Mouse (Mus musculus) layer of hippocampus, adult 8-10 months (tissue): ENCODE measurements around the gene Shisa8. TPM values are rescaled to one million over a fixed set of nuclear protein-coding genes. Genes with fewer than 3 reads are reported as not detected.

Experiments
- DNase-seq, 2 experiments: peaks; one replicate each; pipeline ENCODE4 v3.0.0; 2022; ENCODE audit warnings: low spot score in 2 of 2
- total RNA-seq, 4 experiments: library from RNA; stranded (reverse); gene quantifications; 2 replicates each; pipeline ENCODE4 v1.2.4; 2022

Gene Shisa8
- total RNA-seq, 4 experiments from 2014 or later = 1.6 to 3.5 (median 2.0) TPM

DNA sequence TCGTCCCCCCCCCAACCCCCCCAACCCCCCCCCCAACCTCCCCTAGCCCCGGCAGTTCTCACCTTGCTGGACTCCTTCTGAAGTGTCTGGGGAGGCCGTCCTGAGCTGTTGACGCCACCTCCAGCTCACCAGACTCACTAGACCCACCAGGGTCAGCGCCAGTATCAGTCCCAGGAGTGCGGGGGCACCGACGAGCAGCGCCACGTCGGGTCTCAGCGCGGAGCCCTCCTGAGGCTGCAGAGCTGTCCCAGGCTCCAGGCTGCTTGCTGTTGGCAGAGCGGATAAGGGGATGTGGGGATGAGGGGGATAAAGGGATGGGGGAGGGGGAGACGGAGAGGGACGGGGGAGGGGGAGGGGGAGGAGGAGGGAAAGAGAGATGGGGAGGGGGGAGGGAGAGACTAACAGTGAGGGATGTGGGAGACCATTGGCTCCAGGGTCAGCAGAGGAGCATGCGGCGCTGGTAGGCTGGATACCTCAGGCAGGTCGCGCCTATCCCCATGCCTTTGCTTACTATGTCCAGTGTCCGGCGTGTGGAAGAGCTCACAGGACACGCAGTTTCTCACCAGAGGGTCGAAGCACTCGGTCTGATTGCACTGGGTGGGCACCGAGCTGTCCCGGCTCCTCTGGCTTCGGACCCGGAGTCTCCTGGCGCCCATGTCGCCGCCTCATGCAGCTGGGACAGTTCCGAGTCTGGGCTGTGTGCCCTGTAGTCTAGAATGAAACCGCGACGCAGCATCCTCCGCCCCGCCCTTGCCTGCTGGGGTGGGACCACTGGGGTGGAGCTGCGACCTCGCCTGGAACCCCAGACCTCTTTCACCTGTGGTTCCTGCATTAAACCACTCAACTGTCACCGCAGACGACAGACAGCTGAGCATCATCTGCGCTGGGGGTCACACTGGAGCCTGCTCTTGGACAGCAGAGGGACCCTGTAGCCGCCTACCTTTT lies 11.3 kb upstream of the Shisa8 start, which contains the start of gene Tnfrsf13c:
Gene Tnfrsf13c, minus strand, starts transcription at position 713 of the 945 bp plus-strand sequence.
- DNase-seq = no peak

DNA sequence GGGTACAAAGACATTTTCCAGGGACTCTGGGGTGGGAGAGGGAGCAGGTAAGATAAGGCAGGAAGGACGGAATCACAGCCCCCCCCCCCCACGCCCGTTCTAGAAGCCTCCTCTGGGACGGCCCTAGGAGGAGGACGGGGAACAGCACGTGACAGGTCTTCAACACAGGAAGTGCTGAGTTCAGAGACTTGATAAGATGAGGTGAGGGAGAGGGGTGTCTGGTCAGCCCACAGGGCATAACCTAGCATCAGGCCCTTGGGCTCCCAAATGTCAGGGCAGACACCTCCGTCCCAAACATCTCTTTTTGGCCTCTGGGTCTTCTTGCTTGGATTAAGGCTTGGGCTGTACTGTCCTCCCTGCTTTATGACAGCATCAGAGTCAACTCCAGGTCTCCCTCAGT lies 10.6 kb upstream of the Shisa8 start:
- no peak for DNase-seq

DNA sequence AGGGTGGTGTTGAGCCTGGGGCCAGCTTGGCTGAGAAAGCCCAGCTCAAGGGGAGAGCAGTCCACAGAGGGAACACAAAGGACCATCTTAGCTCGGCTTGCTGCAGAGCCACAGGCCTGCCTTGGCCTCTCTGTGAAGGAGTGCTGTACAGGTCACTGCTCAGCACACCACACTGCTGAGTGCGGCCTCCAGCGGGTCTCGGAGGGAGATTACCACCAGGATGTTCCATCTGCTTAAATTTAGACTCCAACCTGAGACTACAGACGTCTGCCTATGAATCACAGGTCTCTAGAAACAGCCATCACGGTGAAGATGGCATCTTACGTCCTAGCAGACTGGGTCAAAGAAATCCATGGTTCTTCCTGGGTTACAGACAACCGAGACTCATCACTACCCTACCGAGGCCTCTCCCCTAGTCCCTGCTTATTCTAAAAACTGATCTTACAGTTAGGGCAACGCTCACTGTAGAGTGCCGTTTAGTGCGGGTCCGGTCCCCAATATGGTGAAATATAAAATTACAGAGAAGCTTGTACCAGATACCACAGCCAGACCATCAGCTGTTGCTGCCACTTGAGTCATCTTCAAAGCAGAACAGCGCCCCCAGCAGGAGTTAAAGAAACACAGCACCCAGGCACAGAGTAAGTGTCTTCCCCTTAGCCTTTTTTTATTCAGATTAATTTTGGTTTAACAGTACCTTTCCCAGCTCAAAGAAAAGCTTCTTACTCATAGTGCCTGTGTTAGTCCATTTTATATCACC lies 8.7 kb upstream of the Shisa8 start:
- no peak for DNase-seq

DNA sequence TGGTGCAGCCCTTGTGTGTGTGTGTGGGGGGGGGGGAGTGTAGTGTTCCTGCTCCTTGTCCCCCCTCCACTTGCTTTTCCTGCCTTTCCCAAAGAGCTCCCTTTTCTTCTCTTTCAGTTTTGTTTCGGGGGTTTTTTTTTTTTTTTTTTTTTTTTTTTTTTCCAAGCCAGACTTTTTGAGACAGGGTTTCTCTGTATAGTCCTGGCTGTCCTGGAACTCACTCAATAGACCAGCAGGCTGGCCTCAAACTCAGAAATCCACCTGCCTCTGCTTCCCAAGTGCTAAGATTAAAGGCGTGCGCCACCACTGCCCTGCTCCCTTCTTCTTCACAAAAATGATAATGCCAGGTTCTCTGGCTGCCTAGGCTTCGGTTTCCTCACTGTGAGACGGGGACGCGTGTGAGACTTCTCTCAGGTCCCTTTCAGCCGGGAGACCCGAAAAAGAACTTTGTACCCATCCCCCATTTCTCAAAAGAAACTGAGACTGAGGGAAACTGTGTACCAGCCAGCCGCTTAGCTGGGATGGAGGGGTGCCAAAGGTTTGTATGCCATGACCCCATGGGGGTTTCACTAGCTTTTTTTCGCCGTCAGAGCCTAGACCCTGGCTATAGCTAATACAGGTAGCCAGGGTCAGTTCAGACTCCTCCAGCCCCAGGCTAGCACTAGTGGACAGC lies 7.5 kb upstream of the Shisa8 start:
- DNase-seq = no peak

DNA sequence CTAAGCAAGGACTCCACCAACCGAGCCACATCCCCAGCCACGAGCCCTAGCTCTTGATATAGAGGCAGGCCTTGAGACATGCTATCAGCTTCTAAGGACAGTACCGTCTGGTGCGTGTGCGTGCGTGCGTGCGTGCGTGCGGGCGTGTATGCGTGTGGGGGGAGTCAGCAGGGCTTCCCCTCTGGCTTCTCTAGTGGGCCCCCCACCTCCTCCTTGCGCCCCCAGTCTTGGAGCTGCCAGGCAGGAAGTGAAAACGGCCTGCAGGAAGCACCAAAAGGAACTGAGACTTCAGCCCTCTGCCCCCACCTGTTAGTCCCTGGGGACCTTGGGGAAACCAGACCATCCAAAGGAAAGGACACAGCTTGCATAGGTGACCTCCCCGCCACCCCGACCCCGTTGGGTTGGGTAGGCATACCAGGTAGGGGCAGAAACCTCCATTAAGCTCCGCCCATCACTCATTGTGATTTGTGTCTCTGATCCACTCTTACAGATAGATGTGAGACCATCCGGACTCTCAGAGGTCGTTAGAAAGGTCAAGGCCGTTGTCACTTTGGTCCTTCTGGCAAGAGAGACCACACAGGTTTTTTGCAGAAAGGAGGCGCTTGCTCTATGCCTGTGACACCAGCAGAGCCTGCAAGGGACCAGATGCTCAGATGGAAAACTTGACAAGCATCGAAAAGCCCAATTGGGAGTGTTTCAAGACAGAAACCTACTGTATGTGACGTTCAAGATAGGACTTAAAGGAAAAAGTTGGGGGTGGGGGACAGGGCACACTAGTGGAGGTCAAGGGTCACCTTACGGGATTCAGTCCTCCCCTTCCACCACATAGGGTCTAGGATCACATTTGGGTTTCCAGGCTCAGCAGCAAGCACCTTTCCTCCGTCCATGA lies 6.4 kb upstream of the Shisa8 start:
- no peak for DNase-seq

DNA sequence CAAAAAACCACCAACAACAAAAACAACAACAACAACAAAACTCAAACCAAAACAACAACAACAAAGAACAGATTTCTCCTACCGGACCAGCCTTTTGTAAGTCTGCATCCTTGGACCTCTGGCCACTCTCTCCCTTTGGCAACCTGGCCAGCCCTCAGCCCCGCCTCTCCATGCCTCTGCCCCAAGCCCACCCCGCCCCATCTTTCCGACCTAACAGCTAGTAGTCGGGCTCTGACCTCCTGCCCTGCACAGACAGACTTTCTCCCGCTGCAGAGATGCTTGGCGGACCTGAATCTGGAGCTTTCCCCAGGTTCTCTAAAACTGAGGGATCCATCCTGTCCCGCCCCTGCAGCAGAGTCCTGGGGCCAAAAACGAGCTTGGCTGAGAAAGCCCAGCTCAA lies 5.4 kb upstream of the Shisa8 start:
- no peak for DNase-seq

DNA sequence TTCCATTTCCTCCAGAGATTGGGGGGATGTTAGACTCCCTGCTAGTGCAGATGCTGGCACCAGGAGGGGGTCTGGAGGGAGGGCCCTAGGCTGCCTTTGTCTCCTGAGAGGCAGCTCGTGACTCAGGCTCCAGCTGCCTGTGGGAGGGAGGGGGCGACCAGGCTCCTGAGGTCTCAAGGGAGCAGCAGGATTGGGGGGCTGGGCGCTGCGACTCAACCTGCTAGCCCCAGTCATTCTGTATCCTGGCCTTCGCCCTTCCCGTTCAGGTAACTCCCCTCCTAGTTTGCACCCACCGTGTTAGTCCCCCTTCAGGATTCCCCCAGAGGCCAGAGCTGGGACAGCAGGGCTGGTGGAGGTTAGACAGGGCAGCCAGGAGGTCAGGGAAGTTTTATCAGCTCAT lies 4.4 kb upstream of the Shisa8 start:
- DNase-seq = no peak

DNA sequence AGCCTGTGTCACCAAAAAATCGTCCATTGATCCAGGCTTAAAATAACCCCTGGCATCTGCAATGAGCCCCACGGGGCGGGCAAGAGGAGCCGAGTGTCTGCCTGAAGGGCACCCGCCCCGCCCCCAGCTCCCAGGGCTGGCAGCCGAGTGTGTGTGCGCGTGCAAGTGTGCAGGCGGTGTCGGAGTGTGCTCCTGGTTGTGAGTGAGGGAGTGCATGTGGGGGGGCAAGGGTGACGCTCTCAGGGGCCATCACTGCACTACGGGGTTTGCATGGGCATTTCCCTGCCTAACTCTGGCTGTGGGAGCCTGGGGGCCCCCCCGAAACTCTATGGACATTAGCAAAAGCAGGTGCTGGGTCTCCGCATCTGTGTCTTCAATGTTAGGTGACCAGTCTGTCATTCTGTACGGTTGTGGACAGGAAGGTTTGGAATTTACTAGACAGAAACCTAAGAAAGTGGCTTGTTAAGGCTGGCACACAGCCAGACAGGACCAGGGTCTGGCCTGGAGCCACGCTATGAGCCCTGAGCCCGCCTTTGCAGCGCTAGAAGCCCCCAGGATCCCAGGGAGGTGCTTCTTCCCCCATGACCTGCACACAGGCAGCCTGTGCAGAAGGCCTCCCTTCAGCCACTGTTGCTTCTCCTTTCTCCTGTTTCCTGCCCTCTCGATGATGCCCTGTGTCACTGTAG lies 3.7 kb upstream of the Shisa8 start:
- DNase-seq = no peak

DNA sequence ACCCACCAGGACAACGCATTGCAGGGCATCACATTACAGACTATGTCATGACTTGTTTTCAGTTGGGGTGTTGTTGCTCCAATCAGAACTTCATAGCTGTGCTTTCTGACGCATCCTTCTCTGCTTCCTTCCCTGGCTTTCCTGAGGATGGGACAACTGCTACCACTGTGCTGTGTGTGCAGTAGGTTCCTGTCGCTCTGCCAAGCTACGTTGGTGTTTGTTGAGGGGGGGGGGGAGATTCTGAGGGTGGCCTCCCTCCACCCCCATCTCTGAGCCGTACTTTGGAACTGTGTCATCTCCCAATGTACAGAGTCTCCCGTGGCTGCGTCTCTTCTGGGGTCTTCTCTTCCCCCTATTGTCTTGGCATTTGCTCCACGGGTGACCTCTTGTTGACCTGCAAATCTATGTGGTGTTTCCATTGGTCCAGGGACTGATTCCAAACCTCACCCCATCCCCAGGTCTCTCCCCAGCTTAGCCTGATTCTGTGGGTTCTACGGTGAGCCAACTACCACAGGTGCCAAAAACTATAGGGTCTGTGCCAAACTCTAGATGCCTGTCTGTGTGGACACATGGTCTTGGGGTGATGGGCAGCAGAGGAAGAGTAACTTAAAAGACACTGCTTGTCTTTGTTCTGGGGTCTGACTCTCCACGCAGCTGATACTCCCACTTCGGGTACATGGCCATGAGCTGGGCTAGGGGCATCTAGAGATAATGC lies 2.9 kb upstream of the Shisa8 start:
- DNase-seq = no peak

DNA sequence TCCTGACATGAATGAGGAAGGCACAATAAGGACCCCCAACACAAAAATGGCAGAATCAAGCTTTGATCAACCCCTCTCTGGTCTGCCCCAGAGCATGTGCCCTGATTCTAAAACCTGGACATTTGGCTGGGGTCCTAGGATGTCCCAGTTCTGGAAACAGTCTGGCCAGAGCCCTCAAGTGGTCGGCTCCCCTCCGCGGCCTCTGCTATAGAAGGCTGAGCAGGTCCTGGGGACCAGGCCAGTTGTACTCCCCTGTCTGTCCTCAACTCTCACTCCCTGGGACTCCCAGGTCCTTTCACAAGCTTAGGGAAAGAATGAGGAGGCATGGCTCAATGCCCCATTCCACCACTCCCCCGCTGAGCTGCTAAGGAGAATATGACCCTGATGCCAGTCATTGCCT lies 607 bp upstream of the Shisa8 start:
- DNase-seq = no peak

DNA sequence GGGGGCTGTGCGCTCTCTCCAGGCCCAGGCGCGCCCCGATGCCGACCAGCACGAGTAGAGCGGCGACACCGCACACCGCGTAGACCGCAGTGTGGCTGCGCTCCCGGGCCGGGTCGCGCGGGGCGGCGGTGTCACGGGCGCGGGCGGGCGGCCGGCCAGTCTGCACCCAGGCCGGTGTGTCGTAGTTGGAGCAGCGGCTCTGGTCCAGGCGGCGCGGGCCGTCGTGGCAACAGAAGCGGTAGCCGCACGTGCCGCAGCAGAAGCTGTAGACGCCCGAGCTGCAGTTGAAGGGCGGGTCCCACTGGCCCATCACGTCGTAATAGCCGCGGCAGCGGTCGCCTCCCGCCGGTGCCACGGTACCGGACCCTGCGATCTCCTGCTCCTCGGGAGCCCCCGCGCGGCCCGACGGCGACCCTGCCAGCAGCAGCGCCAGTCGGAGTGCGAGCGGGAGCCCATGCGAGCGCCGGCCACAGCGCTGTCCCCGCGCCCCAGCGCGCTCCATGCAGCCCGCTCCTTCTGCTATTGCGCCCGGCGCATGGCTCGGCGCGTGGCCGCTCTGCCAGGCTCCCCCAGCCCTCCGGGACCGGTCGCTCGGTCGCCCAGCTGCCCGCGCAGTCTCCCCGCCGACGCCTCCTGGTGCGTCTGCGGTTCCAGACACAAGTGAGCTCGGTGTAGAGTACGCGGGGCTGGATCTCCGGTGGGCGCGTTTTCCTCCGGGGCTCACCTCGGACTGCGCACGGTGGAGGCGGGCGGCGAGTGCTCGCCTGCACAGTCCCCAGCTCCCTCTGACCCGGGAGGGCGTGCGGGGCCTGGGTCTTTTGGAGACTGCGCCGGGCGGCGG lies 484 bp downstream of the Shisa8 start:
- DNase-seq = no peak

DNA sequence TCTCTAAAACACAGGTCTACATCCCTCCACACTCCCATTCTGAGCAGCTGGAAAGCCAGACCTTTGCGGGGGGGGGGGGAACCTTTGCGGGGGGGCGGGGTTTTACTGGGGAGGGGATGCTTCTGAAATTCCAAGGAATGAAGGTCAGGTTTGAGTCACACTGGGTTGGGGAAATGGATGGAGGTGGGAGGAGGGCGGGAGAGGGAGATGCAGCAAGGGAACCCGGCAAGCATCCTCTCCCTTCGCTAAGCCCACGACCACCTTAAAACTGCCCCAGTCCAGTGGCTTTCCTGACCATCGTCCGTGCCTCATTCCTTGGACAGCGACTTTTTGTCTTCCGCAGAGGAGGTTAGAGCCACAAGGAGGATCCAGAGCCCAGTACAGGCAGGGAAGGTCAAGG lies 1.3 kb downstream of the Shisa8 start:
- DNase-seq = no peak

DNA sequence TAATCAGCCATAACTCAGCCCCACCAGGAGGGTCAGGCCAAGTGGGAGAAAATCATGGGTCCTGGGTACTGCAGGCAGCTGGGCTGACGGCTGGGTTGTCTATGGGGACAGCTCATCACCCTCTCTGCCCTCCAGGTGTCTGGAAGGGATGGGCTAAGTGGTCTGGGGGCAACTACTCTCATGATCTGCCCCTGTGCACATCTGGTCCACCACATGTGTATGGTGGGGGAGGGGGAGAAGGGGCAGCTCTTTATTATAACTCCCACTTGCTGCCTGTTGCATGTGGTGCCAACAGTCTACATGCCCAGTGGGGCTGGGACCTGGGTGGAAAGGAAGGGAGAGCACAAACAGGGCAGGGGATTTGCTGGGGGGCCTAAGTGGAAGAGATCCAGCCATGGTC lies 1.8 kb downstream of the Shisa8 start:
- no peak for DNase-seq

DNA sequence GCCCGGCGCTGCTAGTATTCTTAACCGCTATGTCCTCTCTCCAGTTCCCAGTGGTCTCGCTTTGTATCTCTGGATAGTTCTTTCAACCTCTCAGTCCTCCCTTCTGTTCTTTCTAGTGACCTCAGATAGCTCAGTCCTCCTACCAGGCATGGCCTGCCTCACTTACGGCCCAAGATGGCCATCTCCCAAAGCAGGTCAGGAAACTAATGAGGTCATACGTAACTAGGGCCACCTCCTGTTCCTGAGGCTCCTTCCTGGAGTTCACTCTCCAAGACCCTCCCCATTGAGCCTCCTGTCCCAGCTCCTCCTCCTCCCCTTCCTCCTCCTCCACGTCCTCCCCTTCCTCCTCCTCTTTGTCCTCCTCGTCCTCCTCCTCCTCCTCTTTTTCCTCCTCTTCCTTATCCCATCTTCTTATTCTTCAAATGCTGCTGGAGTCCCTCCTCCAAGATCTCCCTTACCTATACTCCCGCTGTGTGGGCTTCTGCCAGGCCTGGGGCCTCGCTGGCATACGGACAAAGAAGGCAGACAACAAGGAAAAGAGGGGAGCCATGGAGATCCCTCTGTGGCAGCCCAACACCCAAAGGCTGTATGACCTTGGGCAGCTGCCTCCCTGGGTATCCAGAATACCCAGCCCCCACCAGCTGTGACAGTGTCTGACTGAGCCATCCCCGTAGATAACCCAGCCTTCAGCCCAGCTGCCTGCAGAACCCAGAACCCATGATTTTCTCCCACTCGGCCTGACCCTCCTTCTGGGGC lies 3.1 kb downstream of the Shisa8 start:
- DNase-seq = no peak

DNA sequence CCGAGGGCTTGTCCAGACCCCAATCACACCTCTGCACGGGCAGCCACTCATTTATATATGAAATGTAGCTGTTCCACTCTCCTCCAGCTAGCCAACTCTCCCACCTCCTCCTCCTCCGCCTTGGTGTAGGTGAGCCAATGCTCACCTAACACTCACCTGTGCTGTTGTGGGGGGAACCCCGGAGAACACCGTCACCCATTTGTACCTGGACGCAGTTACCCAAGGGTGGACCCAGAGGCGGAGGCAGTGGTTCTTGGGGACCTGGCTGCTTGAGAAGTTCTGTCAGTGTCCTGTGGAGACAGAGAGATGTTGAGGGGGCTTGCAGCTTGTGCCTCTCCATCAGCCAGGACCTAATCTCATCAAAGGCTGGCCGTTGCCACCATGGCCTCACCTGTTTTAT lies 4.3 kb downstream of the Shisa8 start:
- no peak for DNase-seq

DNA sequence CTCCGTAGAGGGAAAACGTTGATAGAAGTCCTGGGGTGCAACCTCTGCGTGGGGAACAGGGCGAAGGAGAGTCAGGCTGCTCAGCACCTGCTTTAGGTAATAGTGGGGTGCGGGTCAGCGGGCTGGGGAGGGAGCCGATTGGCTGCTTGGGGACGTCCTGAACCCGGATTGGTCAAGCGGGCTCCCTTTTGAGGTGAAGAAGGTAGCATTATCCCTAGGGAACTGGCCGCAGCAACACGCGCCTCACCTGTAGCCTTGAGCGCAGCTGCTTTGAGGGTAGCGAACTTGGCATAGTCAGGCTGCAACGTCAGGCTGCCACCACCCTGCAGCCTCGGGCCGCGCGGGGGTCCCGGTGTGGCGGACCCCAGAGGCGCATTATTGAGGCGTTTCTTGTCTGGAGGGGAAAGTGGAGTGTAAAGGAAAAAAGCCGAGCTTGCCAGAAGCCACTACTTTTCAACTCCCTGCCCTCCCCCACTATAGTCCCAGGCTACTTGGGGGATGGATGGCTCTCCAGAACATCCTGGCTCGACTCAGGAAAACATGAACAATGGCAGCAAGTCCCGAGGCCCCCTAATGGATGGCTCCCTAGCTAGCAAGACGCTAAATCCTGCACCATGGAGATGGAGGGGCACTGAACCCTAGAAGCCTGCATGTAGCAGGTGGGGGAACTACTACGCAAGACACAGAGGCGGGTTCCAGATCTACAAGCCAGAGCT lies 5.0 kb downstream of the Shisa8 start:
- DNase-seq = no peak

DNA sequence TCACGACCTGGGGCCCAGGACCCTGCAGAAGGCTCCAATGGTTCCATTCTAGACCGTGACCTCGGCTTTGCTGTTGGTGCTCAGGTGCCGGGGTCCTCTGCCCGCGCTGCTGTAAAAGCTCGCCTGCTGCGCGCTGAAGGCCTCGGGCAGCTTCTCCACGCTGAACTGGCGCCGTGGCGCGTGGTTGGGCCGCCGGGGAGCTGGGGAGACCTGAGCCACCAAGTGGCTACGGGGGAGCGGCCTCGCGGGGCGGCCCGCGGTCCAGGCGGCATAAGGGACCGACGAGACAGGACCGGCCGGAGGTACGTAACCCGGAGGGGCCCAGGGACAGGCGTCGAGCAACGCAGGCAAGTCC lies 5.5 kb downstream of the Shisa8 start:
- no peak for DNase-seq
